Mouse (Mus musculus) lung, embryonic 14.5 days (tissue): ENCODE results near the gene Casp2. TPM values are rescaled to one million over a fixed set of nuclear protein-coding genes. Genes with fewer than 3 reads are reported as not detected.

Source experiments
- ATAC-seq: fragments of 200-750 bp; cut with Nextera tagmentation; 2 replicates; pipeline ENCODE4 v1.8.0; 2017; ENCODE audit warnings: mild to moderate bottlenecking, moderate TSS enrichment, moderate library complexity; ENCODE audit not compliant: insufficient read depth
- DNase-seq: peaks from one replicate; pipeline ENCODE4 v3.0.0-alpha.2; 2015
- H3K27ac ChIP-seq: fragments of 300-500 bp; sonication (generic); 2 replicates; pipeline ENCODE4 v1.5.1; 2014; ENCODE audit warnings: low read depth, mild to moderate bottlenecking, moderate library complexity
- H3K27me3 ChIP-seq: fragments of 300-500 bp; sonication (generic); 2 replicates; pipeline ENCODE4 v1.6.1; 2014; ENCODE audit warnings: low read length, control low read depth; ENCODE audit not compliant: insufficient read depth
- H3K36me3 ChIP-seq: fragments of 300-500 bp; sonication (generic); 2 replicates; pipeline ENCODE4 v1.6.1; 2014; ENCODE audit warnings: control low read depth; ENCODE audit not compliant: insufficient read depth
- H3K4me1 ChIP-seq: fragments of 300-500 bp; sonication (generic); 2 replicates; pipeline ENCODE4 v1.6.1; 2014; ENCODE audit warnings: antibody characterized with exemption, control low read depth; ENCODE audit not compliant: insufficient read depth
- H3K4me2 ChIP-seq: fragments of 300-500 bp; sonication (generic); 2 replicates; pipeline ENCODE4 v1.6.1; 2014; ENCODE audit warnings: mild to moderate bottlenecking
- H3K4me3 ChIP-seq: fragments of 300-500 bp; sonication (generic); 2 replicates; pipeline ENCODE4 v1.5.1; 2014; ENCODE audit warnings: low read depth, low read length
- H3K9ac ChIP-seq: fragments of 300-500 bp; sonication (generic); 2 replicates; pipeline ENCODE4 v1.6.1; 2014
- H3K9me3 ChIP-seq: fragments of 300-500 bp; sonication (generic); 2 replicates; pipeline ENCODE4 v1.6.1; 2016; ENCODE audit warnings: low read depth, low read length, control low read depth
- CTCF ChIP-seq: IDR thresholded peaks from 2 replicates; pipeline ENCODE4 v1.5.1; 2016; ENCODE audit warnings: antibody characterized with exemption, low read depth
- WGBS: fragments of 180-500 bp; shearing (Covaris S2); extraction: QIAGEN DNeasy Blood & Tissue Kit; methylation state at CpG from one replicate; pipeline ENCODE4 v1.1.7; 2014; 5-methylcytosine and 5-hydroxymethylcytosine counted together
- polyA plus RNA-seq: library from polyadenylated mRNA; unstranded; fragments of >200 nt; fragmentation: Nextera tagmentation; extraction: Ambion mirVana; gene quantifications from 2 replicates; pipeline ENCODE4 v1.2.1, GENCODE M21; 2014

The Casp2 gene
- polyA plus RNA-seq, 1 experiment from 2014 or later, result 71.1 TPM

DNA sequence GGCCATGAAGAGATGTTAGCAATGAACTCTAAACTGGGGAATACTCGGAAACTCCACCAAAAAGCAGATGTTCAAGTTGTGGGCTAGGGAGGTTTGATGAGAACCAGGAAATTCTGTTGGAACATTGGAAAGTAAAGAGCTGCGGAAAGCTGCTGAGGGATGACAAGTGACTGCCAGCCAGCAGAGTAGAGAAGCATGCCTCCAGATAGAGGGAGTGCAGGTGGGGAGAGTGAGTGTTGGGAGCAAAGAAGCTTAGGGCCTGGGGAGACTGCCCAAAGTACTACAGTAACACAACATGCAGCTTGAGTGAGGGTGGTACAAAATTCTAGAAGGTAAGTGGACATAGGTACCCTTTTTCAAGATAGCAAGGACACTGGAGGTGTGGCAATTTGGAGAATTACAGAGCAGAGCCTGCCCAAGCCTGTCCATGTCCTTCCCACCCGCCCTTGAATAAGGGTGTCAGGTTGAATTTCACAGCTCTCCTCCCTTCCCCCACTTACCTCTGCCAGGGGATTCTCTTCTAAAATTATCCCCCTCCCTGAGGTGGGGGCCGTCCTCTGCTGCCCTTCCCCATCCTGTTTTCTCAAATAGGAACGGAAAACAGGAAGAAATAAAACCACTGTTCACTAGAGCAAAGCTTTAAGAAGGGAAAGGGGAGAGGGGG lies 18.2 kb downstream of the Casp2 start:
- Histone ChIP-seq H3K4me3 (no peak overlapping the region), H3K9me3 (no peaks in the 10 kb centered on the region), H3K9ac (no peak overlapping the region), H3K27ac (no peak overlapping the region), H3K4me1 (no peaks in the 10 kb centered on the region), H3K27me3 (no peaks in the 10 kb centered on the region), H3K36me3 (peaks cover 59% of the 10 kb centered on the region), H3K4me2 (no peak overlapping the region)
- ATAC-seq (no peak), DNase-seq (no peak)
- 75% methylated on average over 5 of the region's 5 CpGs for WGBS
- no peak for TF ChIP-seq CTCF

DNA sequence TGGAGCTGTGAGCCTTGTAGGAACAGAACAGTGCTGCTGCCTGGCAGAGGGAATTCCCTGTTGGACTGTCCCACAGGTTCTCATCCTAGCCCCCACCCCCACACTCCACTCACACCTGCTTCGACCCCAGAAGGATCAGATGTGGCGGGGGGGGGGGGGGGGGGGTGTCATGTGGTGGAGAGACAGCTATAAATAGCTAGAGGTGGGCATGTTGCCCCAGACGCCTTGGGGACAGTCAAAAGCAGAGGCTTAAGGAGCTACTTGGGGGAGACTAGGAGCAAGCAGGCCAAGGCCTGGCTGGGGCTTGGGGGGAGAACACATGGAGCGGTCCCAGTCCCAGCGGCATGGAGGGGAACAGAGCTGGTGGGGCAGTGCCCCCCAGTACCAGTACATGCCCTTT lies 21.7 kb downstream of the Casp2 start, which contains the start of gene Clcn1:
Gene Clcn1, plus strand, starts transcription at position 238 of the 400 bp plus-strand sequence.
- Histone ChIP-seq H3K27me3 (no peaks in the 10 kb centered on the region), H3K4me2 (no peak within 1 kb of the TSS), H3K27ac (no peak within 1 kb of the TSS), H3K9ac (no peak within 1 kb of the TSS), H3K4me3 (no peak within 1 kb of the TSS), H3K4me1 (no peaks in the 10 kb centered on the region), H3K36me3 (peaks cover 29% of the 10 kb centered on the region), H3K9me3 (no peaks in the 10 kb centered on the region)
- DNase-seq, result no peak
- ATAC-seq, result no peak
- 60% methylated on average over 5 of the region's 5 CpGs for WGBS
- no peak for TF ChIP-seq CTCF

DNA sequence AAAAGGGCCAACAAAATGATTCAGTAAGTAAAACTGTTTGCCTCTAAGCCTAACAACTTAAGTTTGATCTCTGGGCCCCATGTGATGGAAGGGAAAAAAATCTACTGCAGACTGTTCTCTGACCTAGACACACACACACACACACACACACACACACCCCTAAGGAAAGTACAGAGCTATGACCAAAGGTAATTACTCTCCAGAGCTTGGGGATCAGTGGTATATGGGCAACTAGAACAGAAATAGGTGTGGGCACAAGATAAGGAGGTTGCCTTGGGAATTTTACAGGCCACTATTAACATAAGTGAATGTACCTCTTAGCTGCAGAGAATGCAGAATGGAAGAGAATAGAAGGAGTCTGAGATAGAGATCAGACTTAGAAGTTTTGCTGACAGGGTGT lies 22.8 kb downstream of the Casp2 start:
- no peak for TF ChIP-seq CTCF
- no peak for DNase-seq
- peaks cover 18% of the 10 kb centered on the region; the same call in 1 of the 2 replicates for H3K36me3 ChIP-seq
- no peaks in the 10 kb centered on the region for H3K4me1 ChIP-seq
- no peak overlapping the region for H3K4me3 ChIP-seq
- H3K9me3 ChIP-seq, result no peaks in the 10 kb centered on the region
- H3K27me3 ChIP-seq, result no peaks in the 10 kb centered on the region
- H3K4me2 ChIP-seq, result no peak overlapping the region
- no peak overlapping the region for H3K27ac ChIP-seq
- no peak overlapping the region for H3K9ac ChIP-seq
- ATAC-seq, result no peak

DNA sequence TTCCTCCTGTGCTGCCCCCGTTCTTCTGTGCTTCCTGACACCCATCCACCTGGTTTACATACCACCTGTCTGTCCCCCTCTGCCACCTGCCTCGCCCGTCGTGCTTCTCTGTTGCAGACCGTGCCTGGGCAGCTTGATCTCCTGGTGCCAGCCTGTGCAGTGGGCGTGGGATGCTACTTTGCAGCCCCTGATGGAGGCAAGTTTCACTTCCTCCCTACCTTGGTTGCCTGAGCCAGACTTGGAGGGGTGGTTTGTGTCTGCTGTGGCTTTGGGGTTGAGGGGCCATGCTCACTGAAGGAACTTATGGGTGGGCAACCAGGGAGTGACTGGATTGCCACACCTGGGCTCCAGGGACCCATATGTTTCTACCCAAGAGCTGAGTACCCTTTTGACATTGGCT lies 28.5 kb downstream of the Casp2 start:
- H3K4me2 ChIP-seq, result no peak overlapping the region
- no peak for DNase-seq
- no peak for ATAC-seq
- no peak for TF ChIP-seq CTCF
- H3K27me3 ChIP-seq, result no peaks in the 10 kb centered on the region
- H3K9me3 ChIP-seq, result no peaks in the 10 kb centered on the region
- WGBS, result 78% methylated on average over 6 of the region's 6 CpGs
- no peaks in the 10 kb centered on the region for H3K36me3 ChIP-seq
- no peaks in the 10 kb centered on the region for H3K4me1 ChIP-seq
- H3K27ac ChIP-seq, result no peak overlapping the region
- H3K4me3 ChIP-seq, result no peak overlapping the region
- no peak overlapping the region for H3K9ac ChIP-seq

DNA sequence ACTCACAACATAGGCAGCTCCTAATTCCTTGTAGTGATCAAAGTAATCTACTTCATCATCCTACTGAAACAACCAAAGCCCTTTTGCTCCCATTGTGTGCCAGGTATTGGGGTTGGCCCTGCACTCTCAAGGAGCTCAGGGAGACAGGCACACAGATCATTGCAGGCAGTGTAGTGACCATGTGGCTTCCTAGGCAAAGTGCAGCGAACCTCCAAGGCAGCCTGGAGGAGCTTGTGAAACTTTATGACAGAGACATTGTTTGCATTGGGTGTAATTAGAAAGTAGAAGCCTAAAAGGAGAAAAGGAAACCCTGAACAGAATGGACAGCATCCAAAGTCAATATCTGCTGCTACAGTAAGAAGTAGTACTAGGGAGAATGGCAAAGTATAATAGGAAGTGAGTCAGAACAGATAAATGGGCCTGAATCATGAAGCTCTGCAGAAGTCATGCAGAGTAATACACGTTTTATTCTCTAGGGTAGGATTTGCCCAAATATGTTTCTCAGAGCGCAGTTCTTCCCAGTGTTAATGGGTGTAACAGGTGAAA lies 30.8 kb downstream of the Casp2 start:
- WGBS, result 65% methylated on average over 3 of the region's 3 CpGs
- no peak overlapping the region for H3K27ac ChIP-seq
- H3K4me1 ChIP-seq, result no peaks in the 10 kb centered on the region
- H3K4me3 ChIP-seq, result no peak overlapping the region
- ATAC-seq (no peak), DNase-seq (no peak)
- no peaks in the 10 kb centered on the region for H3K9me3 ChIP-seq
- H3K27me3 ChIP-seq, result no peaks in the 10 kb centered on the region
- H3K4me2 ChIP-seq, result no peak overlapping the region
- H3K9ac ChIP-seq, result no peak overlapping the region
- H3K36me3 ChIP-seq, result no peaks in the 10 kb centered on the region
- TF ChIP-seq CTCF, result no peak

DNA sequence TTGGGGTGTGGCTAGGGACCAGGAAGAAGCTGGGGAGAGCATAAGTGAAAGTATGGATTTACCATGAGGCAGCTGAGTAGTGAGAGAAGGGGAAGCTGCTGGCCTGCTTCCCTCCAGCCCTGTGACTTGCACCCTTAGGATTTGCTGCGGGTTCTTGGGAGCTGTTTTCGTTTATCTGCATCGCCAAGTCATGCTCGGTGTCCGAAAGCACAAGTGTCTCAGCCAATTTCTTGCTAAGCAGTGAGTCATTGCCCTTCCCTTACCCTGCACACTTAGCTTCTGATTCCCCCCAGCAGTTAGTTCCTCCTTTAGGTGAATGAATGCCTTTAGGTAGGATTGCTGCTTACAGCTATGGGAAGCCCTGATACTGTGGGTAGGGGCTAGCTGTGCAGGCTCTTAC lies 34.6 kb downstream of the Casp2 start:
- Histone ChIP-seq H3K36me3 (no peaks in the 10 kb centered on the region), H3K27ac (no peak overlapping the region), H3K4me2 (no peak overlapping the region), H3K4me1 (no peaks in the 10 kb centered on the region), H3K4me3 (no peak overlapping the region), H3K9me3 (no peaks in the 10 kb centered on the region), H3K9ac (no peak overlapping the region), H3K27me3 (no peaks in the 10 kb centered on the region)
- no peak for TF ChIP-seq CTCF
- 89% methylated on average over 5 of the region's 5 CpGs for WGBS
- no peak for ATAC-seq
- DNase-seq, result no peak

DNA sequence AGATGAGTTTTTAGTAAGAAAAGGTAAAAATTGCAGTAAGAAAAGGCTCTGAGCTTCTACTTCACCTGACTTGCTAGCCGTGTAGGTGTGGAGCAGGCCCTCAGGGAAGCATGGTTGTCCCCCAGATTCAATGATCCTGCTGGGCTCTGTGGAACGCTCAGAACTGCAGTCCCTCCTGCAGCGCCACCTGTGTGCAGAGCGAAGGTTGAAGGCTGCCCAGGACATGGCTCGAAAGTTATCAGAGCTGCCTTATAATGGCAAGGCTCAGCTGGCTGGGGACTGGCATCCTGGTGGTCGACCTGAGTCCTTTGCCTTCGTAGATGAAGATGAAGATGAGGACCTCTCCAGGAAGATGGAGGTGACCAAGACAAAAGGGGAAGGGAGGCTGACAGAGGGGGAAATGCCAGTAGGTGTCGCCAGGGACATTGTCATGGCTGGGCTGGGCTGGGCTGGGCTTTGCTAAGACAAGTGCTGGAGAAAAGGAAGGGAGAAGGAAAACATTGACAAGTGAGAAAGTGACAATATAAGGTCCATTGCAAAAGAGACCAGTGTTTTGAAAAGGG lies 45.1 kb downstream of the Casp2 start:
- WGBS, result 48% methylated on average over 8 of the region's 8 CpGs
- no peaks in the 10 kb centered on the region for H3K27me3 ChIP-seq
- H3K36me3 ChIP-seq, result no peaks in the 10 kb centered on the region
- no peak overlapping the region for H3K4me2 ChIP-seq
- no peak overlapping the region for H3K4me3 ChIP-seq
- no peaks in the 10 kb centered on the region for H3K4me1 ChIP-seq
- TF ChIP-seq CTCF, result peak; percentile 44
- no peak overlapping the region for H3K27ac ChIP-seq
- peak; percentile 20 for DNase-seq
- H3K9me3 ChIP-seq, result no peaks in the 10 kb centered on the region
- no peak overlapping the region for H3K9ac ChIP-seq
- no peak for ATAC-seq
